In the genomic region with DNA sequence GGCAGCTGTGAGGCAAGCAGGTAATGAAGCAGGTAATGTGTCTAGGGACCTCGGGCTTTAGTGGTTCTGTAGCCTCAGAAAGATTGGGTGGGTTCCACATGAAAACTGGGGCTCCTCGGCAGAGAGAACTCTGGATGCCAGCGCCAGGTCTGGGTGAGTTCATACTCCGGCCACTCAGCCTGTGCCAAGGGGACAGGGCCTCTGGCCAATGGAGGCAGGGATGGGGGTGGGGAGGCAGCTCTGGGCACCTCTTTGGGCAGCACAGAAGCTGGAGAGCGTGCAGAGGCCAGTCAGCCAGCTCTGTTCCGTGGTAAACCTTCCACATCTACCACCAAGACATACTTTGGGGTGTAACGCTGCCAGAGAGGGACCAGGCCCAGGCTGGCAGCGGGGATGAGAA, we compare ENCODE assay signal across 15 mouse cellular contexts. TPM values are rescaled to one million over a fixed set of nuclear protein-coding genes. Genes with fewer than 3 reads are reported as not detected.
DNase-seq lines count a peak whose midpoint lies in the region; ATAC-seq lines count a peak whose summit lies in the region.
"Had no signal": no experiment of that assay in that cellular context is flagged by ENCODE, and none has a peak within 500 bp of the region (broad histone marks: within the 10 kb centered on the region; RNA-seq: fewer than 3 reads in every experiment).

No protein-coding gene starts in this region.

- peak overlapping the region; percentile 84 for H3K4me3 ChIP-seq in megakaryocyte, embryonic 14.5 days (replicated peaks)
- H3K4me3 ChIP-seq: forebrain, embryonic 13.5 days; heart, embryonic 15.5 days; limb, embryonic 12.5 days; midbrain, embryonic 15.5 days had no signal

- H3K36me3 ChIP-seq in megakaryocyte, embryonic 14.5 days (replicated peaks; ENCODE audit: low read length), result peaks cover 94% of the 10 kb centered on the region
- H3K36me3 ChIP-seq: heart, embryonic 15.5 days; limb, embryonic 12.5 days; midbrain, embryonic 15.5 days had no signal

- ATAC-seq in megakaryocyte, adult 5-6 weeks (ENCODE audit: poor library complexity, severe bottlenecking), result no peak
- no peak for ATAC-seq in megakaryocyte-erythroid progenitor cell, adult 5-6 weeks (replicated peaks; ENCODE audit: low FRiP score, low TSS enrichment, poor library complexity, severe bottlenecking)
- ATAC-seq: forebrain, embryonic 13.5 days; midbrain, embryonic 15.5 days had no signal

- no peaks in the 10 kb centered on the region for H3K27me3 ChIP-seq in megakaryocyte, embryonic 14.5 days (replicated peaks)
- H3K27me3 ChIP-seq: forebrain, embryonic 13.5 days; limb, embryonic 12.5 days; midbrain, embryonic 15.5 days had no signal

- no peaks in the 10 kb centered on the region for H3K9me3 ChIP-seq in megakaryocyte, embryonic 14.5 days
- H3K9me3 ChIP-seq: forebrain, embryonic 13.5 days; heart, embryonic 15.5 days; limb, embryonic 12.5 days; midbrain, embryonic 15.5 days had no signal

- peak; percentile 44 for DNase-seq in cerebellum, adult 11-12 months
- no peak for DNase-seq in cerebellum, adult 9-11 months
- peak; percentile 46 for DNase-seq in heart, postnatal 4 days
- no peak for DNase-seq in heart, adult 11 months
- peak; percentile 65 for DNase-seq in gastrocnemius, postnatal 25 days
- DNase-seq: kidney, adult 8-10 months; lung, postnatal 36 days; retina, postnatal 1 day had no signal

- H3K4me1 ChIP-seq in megakaryocyte, embryonic 14.5 days, result peaks cover 100% of the 10 kb centered on the region

RNA-seq across cellular contexts. Expression of gene Inf2, which starts 9.0 kb away (rescaled TPM):
- 10 to 100 TPM; 18.6 to 19.7 TPM for total RNA-seq in heart, postnatal 4 days (2021)
- 569 and 1,129 TPM in 2 replicates for polyA plus RNA-seq in megakaryocyte, embryonic 14.5 days (2012; ENCODE audit: insufficient read depth, low replicate concordance)
- total RNA-seq in megakaryocyte, adult 5-6 weeks (2015), result 28.0 and 34.3 TPM in 2 replicates
- total RNA-seq in megakaryocyte, adult 5-6 weeks (2017), result 9.9 and 13.3 TPM in 2 replicates
- total RNA-seq in gastrocnemius, postnatal 25 days (2021), result 10 to 100 TPM; 10.3 to 10.9 TPM
- total RNA-seq in megakaryocyte-erythroid progenitor cell, adult 5-6 weeks (2014; fragmentation: Nextera tagmentation), result 10.8 and 11.3 TPM in 2 replicates
- total RNA-seq in megakaryocyte-erythroid progenitor cell, adult 5-6 weeks (2017), result 2.4 and 4.6 TPM in 2 replicates

RNA-seq across cellular contexts. Expression of gene Adssl1, which starts 22.2 kb away (rescaled TPM):
- 100 to 1,000 TPM; 135 to 137 TPM for total RNA-seq in heart, postnatal 4 days (2021)
- 10.1 and 38.2 TPM in 2 replicates for polyA plus RNA-seq in megakaryocyte, embryonic 14.5 days (2012; ENCODE audit: insufficient read depth, low replicate concordance)
- total RNA-seq in megakaryocyte, adult 5-6 weeks (2015), result 73.5 and 82.1 TPM in 2 replicates
- 72.3 and 74.9 TPM in 2 replicates for total RNA-seq in megakaryocyte, adult 5-6 weeks (2017)
- 100 to 1,000 TPM; 887 to 928 TPM for total RNA-seq in gastrocnemius, postnatal 25 days (2021)
- total RNA-seq in megakaryocyte-erythroid progenitor cell, adult 5-6 weeks (2014; fragmentation: Nextera tagmentation), result 3.7 and 6.2 TPM in 2 replicates
- total RNA-seq in megakaryocyte-erythroid progenitor cell, adult 5-6 weeks (2017), result 5.0 and 5.8 TPM in 2 replicates

RNA-seq across cellular contexts. Expression of gene Siva1, which starts 46.9 kb away (rescaled TPM):
- 10 to 100 TPM; 39.9 to 43.2 TPM for total RNA-seq in heart, postnatal 4 days (2021)
- polyA plus RNA-seq in megakaryocyte, embryonic 14.5 days (2012; ENCODE audit: insufficient read depth, low replicate concordance), result 33.7 and 63.6 TPM in 2 replicates
- 116 and 130 TPM in 2 replicates for total RNA-seq in megakaryocyte, adult 5-6 weeks (2015)
- 122 and 162 TPM in 2 replicates for total RNA-seq in megakaryocyte, adult 5-6 weeks (2017)
- total RNA-seq in gastrocnemius, postnatal 25 days (2021), result 10 to 100 TPM; 13.4 to 16.1 TPM
- total RNA-seq in megakaryocyte-erythroid progenitor cell, adult 5-6 weeks (2014; fragmentation: Nextera tagmentation), result 168 and 170 TPM in 2 replicates
- 169 and 202 TPM in 2 replicates for total RNA-seq in megakaryocyte-erythroid progenitor cell, adult 5-6 weeks (2017)

Comparison
In these comparisons a context has a peak if more than half of its experiments do, and no peak if none do; other contexts are left out.
1. DNase-seq: peak in cerebellum, adult 11-12 months (single experiment), heart, postnatal 4 days (single experiment) and gastrocnemius, postnatal 25 days (single experiment); none in cerebellum, adult 9-11 months (single experiment) and heart, adult 11 months (single experiment).
2. RNA of gene Adssl1, which starts 22.2 kb away (total RNA-seq): 887 to 928 TPM in gastrocnemius, postnatal 25 days, 135 to 137 TPM in heart, postnatal 4 days and 72.3 to 82.1 TPM in megakaryocyte, adult 5-6 weeks; 3.7 to 6.2 TPM in megakaryocyte-erythroid progenitor cell, adult 5-6 weeks; every median in the first group is over 10 times any median in the second.